Mouse (Mus musculus): ENCODE data around the gene Ghr. TPM values are rescaled to one million over a fixed set of nuclear protein-coding genes. Genes with fewer than 3 reads are reported as not detected.
A peak's percentile ranks its signal among the peaks of the same experiment; 100 is the strongest.

The Ghr gene
- polyA plus RNA-seq, 1 experiment from 2014 or later, result 96.5 TPM

DNA sequence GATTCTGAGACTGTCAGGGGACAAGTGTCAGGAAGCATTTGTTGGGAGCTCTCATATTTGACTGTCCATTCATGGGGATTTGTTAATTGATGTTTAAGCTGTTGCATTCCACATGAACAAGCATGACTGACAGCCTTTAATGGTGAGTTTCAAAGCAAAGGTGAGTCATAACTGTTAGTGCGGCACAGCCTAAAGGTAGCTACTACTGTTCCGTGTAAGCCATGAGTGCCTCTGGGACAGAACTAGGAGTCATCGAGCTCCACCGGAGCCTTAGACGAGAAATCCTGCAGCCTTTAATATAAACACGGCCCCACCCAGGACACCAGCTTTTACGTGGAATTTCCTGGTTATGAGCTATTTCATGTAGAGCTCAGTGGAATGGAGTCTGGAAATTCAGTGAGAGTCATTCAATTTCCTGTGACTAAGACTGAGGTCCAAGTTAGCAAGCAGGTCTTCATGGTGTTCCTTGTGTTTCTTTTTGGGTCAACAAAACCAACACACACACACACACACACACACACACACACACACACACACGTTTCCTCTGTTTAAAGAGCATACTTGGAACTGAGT, 138.8 kb downstream of the Ghr start:
- Histone ChIP-seq H3K4me3 (ENCODE audit: low read length) (no peak overlapping the region), H3K27ac (ENCODE audit: low read length) (peak overlapping the region; percentile 21; the same call in 1 of the 2 replicates), H3K9ac (ENCODE audit: low read depth, low read length) (no peak overlapping the region), H3K9me3 (ENCODE audit: control insufficient read depth, low read length) (no peaks in the 10 kb centered on the region), H3K4me2 (ENCODE audit: low read depth, low read length) (no peak overlapping the region), H3K36me3 (ENCODE audit: control insufficient read depth, insufficient read depth, low read length) (no peaks in the 10 kb centered on the region), H3K27me3 (replicated peaks; ENCODE audit: control insufficient read depth, insufficient read depth, low read length) (no peaks in the 10 kb centered on the region), H3K4me1 (ENCODE audit: control insufficient read depth, insufficient read depth, low read length) (no peaks in the 10 kb centered on the region; the same call in 1 of the 2 replicates)
- WGBS, result 54% methylated on average over 8 of the region's 8 CpGs
- 0 out of 2 replicates have a peak, but pooled peaks have one; percentile 39 for ATAC-seq

DNA sequence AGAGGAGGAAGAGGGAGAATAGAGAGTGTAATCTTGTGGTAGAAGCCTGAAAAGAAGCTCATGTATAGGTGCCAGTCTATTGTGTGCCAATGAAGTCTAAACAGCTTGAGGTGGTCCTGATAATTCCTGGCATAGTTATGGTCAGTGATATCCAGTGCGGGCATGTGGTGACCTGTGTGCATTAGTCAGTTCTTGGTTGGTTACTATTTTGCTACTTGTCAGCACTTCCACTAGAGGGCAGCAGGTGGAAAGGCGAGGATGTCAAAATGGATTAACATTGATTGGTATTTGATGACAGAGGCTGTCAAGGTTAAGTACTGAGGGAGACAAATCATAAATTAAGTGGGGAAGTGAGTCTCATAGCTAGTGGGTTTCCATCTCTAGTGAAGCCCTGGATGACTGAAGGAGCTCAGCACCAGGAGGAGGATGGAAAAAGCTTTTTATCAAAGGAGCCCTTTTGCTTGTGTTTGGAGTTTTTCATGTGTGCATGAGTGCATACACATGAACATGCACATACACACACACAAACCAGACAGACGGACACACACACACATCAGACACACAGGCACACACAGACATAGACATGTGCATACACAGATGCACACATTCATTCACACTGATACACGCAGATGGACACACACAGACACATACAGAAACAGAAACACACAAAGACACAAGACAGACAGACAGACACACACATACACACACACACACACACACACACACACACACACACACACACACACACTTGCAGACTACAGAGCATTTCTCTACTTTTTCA, 141.6 kb downstream of the Ghr start:
- H3K9me3 ChIP-seq (ENCODE audit: control insufficient read depth, low read length), result no peaks in the 10 kb centered on the region
- H3K27me3 ChIP-seq (replicated peaks; ENCODE audit: control insufficient read depth, insufficient read depth, low read length), result no peaks in the 10 kb centered on the region
- H3K36me3 ChIP-seq (ENCODE audit: control insufficient read depth, insufficient read depth, low read length), result no peaks in the 10 kb centered on the region
- H3K4me2 ChIP-seq (ENCODE audit: low read depth, low read length), result no peak overlapping the region
- ATAC-seq, result no peak
- no peak overlapping the region for H3K27ac ChIP-seq (ENCODE audit: low read length)
- 64% methylated on average over 4 of the region's 4 CpGs for WGBS
- no peak overlapping the region for H3K4me3 ChIP-seq (ENCODE audit: low read length)
- H3K4me1 ChIP-seq (ENCODE audit: control insufficient read depth, insufficient read depth, low read length), result no peaks in the 10 kb centered on the region; the same call in 1 of the 2 replicates
- H3K9ac ChIP-seq (ENCODE audit: low read depth, low read length), result no peak overlapping the region

DNA sequence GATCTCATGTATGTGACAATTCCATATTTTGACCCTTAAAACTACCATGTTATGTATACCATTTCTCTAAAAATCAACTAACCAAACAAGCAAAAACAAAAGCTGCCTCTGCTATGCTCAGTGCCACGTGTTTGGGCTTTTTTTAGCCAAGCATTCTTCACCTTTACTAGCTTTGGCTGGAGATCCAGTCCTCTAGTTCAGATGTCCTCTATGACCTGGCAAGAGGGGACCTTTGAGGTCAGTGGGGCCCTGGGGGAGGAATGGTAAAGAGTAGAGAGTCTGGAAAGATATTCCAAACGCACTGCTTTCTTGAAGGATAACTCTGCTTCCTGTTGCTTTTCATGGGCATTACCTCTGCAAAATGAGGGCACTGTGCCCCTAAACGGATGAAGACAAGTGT, 145.9 kb downstream of the Ghr start:
- no peaks in the 10 kb centered on the region for H3K9me3 ChIP-seq (ENCODE audit: control insufficient read depth, low read length)
- H3K9ac ChIP-seq (ENCODE audit: low read depth, low read length), result no peak overlapping the region
- H3K4me2 ChIP-seq (ENCODE audit: low read depth, low read length), result no peak overlapping the region
- WGBS, result 72% methylated on average over 3 of the region's 3 CpGs
- no peaks in the 10 kb centered on the region for H3K27me3 ChIP-seq (replicated peaks; ENCODE audit: control insufficient read depth, insufficient read depth, low read length)
- ATAC-seq, result no peak
- H3K27ac ChIP-seq (ENCODE audit: low read length), result no peak overlapping the region
- H3K4me1 ChIP-seq (ENCODE audit: control insufficient read depth, insufficient read depth, low read length), result peaks cover 15% of the 10 kb centered on the region
- no peaks in the 10 kb centered on the region for H3K36me3 ChIP-seq (ENCODE audit: control insufficient read depth, insufficient read depth, low read length)
- no peak overlapping the region for H3K4me3 ChIP-seq (ENCODE audit: low read length)

- Histone ChIP-seq H3K36me3 (ENCODE audit: control insufficient read depth, insufficient read depth, low read length) (no peaks in the 10 kb centered on the region), H3K4me2 (ENCODE audit: low read depth, low read length) (no peak overlapping the region), H3K9ac (ENCODE audit: low read depth, low read length) (no peak overlapping the region), H3K27ac (ENCODE audit: low read length) (no peak overlapping the region), H3K9me3 (ENCODE audit: control insufficient read depth, low read length) (no peaks in the 10 kb centered on the region), H3K4me1 (ENCODE audit: control insufficient read depth, insufficient read depth, low read length) (peaks cover 15% of the 10 kb centered on the region), H3K27me3 (replicated peaks; ENCODE audit: control insufficient read depth, insufficient read depth, low read length) (no peaks in the 10 kb centered on the region), H3K4me3 (ENCODE audit: low read length) (no peak overlapping the region)
- 38% methylated on average over 4 of the region's 4 CpGs for WGBS
- no peak for ATAC-seq
These were observed 147.7 kb downstream of the Ghr start for GRCm38 (mm10) chr15:3435637-3436036.

GRCm38 (mm10) chr15:3434461-3434860, 148.8 kb downstream of the Ghr start:
- Histone ChIP-seq H3K9ac (ENCODE audit: low read depth, low read length) (no peak overlapping the region), H3K4me2 (ENCODE audit: low read depth, low read length) (no peak overlapping the region), H3K9me3 (ENCODE audit: control insufficient read depth, low read length) (no peaks in the 10 kb centered on the region), H3K4me1 (ENCODE audit: control insufficient read depth, insufficient read depth, low read length) (peaks cover 15% of the 10 kb centered on the region), H3K27me3 (replicated peaks; ENCODE audit: control insufficient read depth, insufficient read depth, low read length) (no peaks in the 10 kb centered on the region), H3K36me3 (ENCODE audit: control insufficient read depth, insufficient read depth, low read length) (no peaks in the 10 kb centered on the region), H3K4me3 (ENCODE audit: low read length) (no peak overlapping the region), H3K27ac (ENCODE audit: low read length) (peak overlapping the region; percentile 43; the same call in 1 of the 2 replicates)
- ATAC-seq, result no peak
- WGBS, result 64% methylated on average over 3 of the region's 3 CpGs

GRCm38 (mm10) chr15:3433281-3433680, 150.0 kb downstream of the Ghr start:
- Histone ChIP-seq H3K27me3 (replicated peaks; ENCODE audit: control insufficient read depth, insufficient read depth, low read length) (no peaks in the 10 kb centered on the region), H3K9me3 (ENCODE audit: control insufficient read depth, low read length) (no peaks in the 10 kb centered on the region), H3K36me3 (ENCODE audit: control insufficient read depth, insufficient read depth, low read length) (no peaks in the 10 kb centered on the region), H3K27ac (ENCODE audit: low read length) (peak overlapping the region; percentile 81), H3K4me1 (ENCODE audit: control insufficient read depth, insufficient read depth, low read length) (peaks cover 15% of the 10 kb centered on the region), H3K4me2 (ENCODE audit: low read depth, low read length) (no peak overlapping the region), H3K4me3 (ENCODE audit: low read length) (no peak overlapping the region), H3K9ac (ENCODE audit: low read depth, low read length) (no peak overlapping the region)
- peak; percentile 85 for ATAC-seq
- 34% methylated on average over 7 of the region's 7 CpGs for WGBS

DNA sequence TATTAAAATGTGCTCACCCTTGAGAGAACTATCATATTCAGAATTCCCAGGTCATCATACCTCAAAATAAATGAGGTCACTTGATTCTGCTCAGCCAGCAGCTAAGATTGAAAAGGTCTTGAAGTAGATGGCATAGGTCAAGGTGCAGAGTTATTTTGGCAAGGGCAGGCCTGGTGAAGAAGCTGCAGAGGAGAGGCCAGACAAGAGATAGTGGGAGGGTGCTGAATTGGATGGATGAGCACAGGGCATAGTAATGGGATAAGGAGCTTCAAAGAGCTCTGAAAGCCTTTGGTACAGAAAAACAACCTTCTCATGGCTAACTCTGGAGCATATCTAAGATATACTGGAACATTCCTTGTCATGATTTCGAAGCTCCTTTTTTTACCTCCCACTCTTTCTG, 150.5 kb downstream of the Ghr start:
- no peaks in the 10 kb centered on the region for H3K36me3 ChIP-seq (ENCODE audit: control insufficient read depth, insufficient read depth, low read length)
- H3K4me1 ChIP-seq (ENCODE audit: control insufficient read depth, insufficient read depth, low read length), result peaks cover 15% of the 10 kb centered on the region
- no peaks in the 10 kb centered on the region for H3K9me3 ChIP-seq (ENCODE audit: control insufficient read depth, low read length)
- H3K27ac ChIP-seq (ENCODE audit: low read length), result peak overlapping the region; percentile 45; the same call in 1 of the 2 replicates
- no peak overlapping the region for H3K9ac ChIP-seq (ENCODE audit: low read depth, low read length)
- no peak overlapping the region for H3K4me3 ChIP-seq (ENCODE audit: low read length)
- WGBS, result 37% methylated on average over 1 of the region's 1 CpGs
- no peaks in the 10 kb centered on the region for H3K27me3 ChIP-seq (replicated peaks; ENCODE audit: control insufficient read depth, insufficient read depth, low read length)
- H3K4me2 ChIP-seq (ENCODE audit: low read depth, low read length), result no peak overlapping the region
- peak; percentile 62 for ATAC-seq

- no peak for ATAC-seq
These were observed 153.9 kb downstream of the Ghr start for GRCm38 (mm10) chr15:3429417-3429816.

DNA sequence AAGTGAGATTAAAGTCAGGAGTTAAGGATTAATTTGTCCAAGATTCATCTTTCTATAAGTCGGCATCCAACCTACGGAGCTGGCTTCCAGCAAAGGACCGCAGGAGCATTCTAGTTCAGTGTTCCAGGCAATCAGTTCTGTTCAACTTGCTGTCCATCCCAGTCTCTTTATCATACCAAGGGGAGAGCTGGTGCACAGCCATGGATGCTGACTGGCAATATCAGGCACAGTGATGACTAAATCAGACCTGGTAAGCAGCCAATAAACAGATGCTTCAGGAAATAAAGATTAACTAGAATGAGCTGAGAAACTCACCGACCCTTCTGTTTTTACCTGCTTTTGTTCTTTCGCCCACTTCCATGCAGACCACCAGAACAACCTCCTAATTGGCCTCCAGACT, 154.3 kb downstream of the Ghr start:
- Histone ChIP-seq H3K4me3 (ENCODE audit: low read length) (no peak overlapping the region), H3K4me2 (ENCODE audit: low read depth, low read length) (no peak overlapping the region), H3K4me1 (ENCODE audit: control insufficient read depth, insufficient read depth, low read length) (peaks cover 16% of the 10 kb centered on the region), H3K9me3 (ENCODE audit: control insufficient read depth, low read length) (no peaks in the 10 kb centered on the region), H3K27ac (ENCODE audit: low read length) (no peak overlapping the region), H3K36me3 (ENCODE audit: control insufficient read depth, insufficient read depth, low read length) (no peaks in the 10 kb centered on the region), H3K9ac (ENCODE audit: low read depth, low read length) (no peak overlapping the region), H3K27me3 (replicated peaks; ENCODE audit: control insufficient read depth, insufficient read depth, low read length) (no peaks in the 10 kb centered on the region)
- no peak for ATAC-seq
- 92% methylated on average over 5 of the region's 5 CpGs for WGBS

More at GRCm38 (mm10) chr15:3429417-3429816, 153.9 kb downstream of the Ghr start:
- H3K9ac ChIP-seq (ENCODE audit: low read depth, low read length), result no peak overlapping the region
- H3K4me2 ChIP-seq (ENCODE audit: low read depth, low read length), result no peak overlapping the region
- no peaks in the 10 kb centered on the region for H3K27me3 ChIP-seq (replicated peaks; ENCODE audit: control insufficient read depth, insufficient read depth, low read length)
- no peak overlapping the region for H3K27ac ChIP-seq (ENCODE audit: low read length)
- no peaks in the 10 kb centered on the region for H3K36me3 ChIP-seq (ENCODE audit: control insufficient read depth, insufficient read depth, low read length)
- no peak overlapping the region for H3K4me3 ChIP-seq (ENCODE audit: low read length)
- no peaks in the 10 kb centered on the region for H3K9me3 ChIP-seq (ENCODE audit: control insufficient read depth, low read length)
- peaks cover 18% of the 10 kb centered on the region for H3K4me1 ChIP-seq (ENCODE audit: control insufficient read depth, insufficient read depth, low read length)
